Mouse (Mus musculus) adrenal gland, postnatal 4 days (tissue): ENCODE measurements around the gene Xpnpep3. TPM values are rescaled to one million over a fixed set of nuclear protein-coding genes. Genes with fewer than 3 reads are reported as not detected.
A peak's percentile ranks its signal among the peaks of the same experiment; 100 is the strongest.

Experiments used
- DNase-seq, 2 experiments: peaks; one replicate each; pipeline ENCODE4 v3.0.0; 2021 to 2022; ENCODE audit warnings: low spot score in 2 of 2, mixed read lengths in 2 of 2
- total RNA-seq, 2 experiments: library from RNA; stranded (reverse); gene quantifications; 2 replicates each; pipeline ENCODE4 v1.2.3; 2021

The Xpnpep3 gene
- total RNA-seq, 2 experiments from 2014 or later: 22.7 to 24.4 TPM

GRCm38 (mm10) chr15:81398189-81398588 is 1.7 kb upstream of the Xpnpep3 start:
- no peak for DNase-seq

- no peak for DNase-seq
Observed at GRCm38 (mm10) chr15:81399297-81399637, 671 bp upstream of the Xpnpep3 start.

GRCm38 (mm10) chr15:81405008-81405407 is 5.1 kb downstream of the Xpnpep3 start:
- DNase-seq: no peak

DNA sequence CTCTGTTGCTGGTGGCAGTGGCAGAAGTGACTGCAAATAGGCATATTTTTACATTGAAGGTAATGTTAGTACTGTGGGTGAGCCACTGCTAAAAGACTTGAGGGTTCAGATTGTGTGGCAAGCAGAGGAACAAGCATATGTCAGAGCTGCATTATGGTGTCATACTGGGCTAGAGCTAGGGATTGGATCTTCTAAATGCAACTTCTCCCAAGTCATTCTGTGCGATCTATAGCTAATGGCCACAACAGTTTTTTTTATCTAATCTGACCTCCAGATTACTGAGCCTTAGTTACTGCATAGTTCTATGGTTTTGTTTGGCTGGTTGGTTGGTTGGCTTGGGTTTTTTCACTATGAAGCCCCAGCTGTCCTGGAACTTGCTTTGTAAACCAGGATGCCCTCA is 8.3 kb downstream of the Xpnpep3 start, which contains the start of gene Dnajb7:
TSS of gene Dnajb7 (minus strand) at position 101 of the 400 bp plus-strand sequence.
- no peak for DNase-seq

- DNase-seq: peak in 1 of 2 experiments; percentile 33
Observed at GRCm38 (mm10) chr15:81416763-81417310, 16.9 kb downstream of the Xpnpep3 start.

- no peak for DNase-seq
Observed at GRCm38 (mm10) chr15:81418065-81418464, 18.1 kb downstream of the Xpnpep3 start.

GRCm38 (mm10) chr15:81421454-81421853 is 21.5 kb downstream of the Xpnpep3 start:
- no peak for DNase-seq

DNA sequence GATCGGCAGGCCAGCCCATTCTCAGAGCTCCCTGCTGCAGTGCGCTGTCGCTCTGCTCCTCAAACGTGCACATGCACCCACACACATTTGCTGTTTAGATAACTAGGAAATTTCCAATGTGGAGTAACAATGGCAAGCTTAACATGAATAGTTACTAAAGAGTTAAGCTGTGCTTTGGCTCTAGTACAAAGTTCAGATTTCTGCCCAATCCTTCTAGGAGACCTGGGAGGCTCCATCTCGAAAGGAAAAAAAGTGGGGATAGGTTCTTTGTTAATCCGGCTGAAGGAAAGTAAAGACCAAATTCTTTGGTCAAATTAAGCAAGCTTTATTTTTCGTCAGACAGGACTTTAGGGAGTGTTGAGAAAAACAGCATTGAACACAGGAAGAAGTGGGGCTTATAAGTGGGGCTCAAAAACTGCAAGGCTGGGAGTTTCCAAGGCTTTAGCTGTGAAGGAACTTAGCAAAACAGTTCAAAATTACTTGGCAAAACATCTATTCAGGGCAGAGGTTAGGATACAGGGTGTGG is 22.3 kb downstream of the Xpnpep3 start:
- no peak for DNase-seq

GRCm38 (mm10) chr15:81425311-81425710 is 25.4 kb downstream of the Xpnpep3 start:
- no peak for DNase-seq

GRCm38 (mm10) chr15:81427947-81428346 is 28.0 kb downstream of the Xpnpep3 start:
- DNase-seq: no peak

- DNase-seq: no peak
Observed at GRCm38 (mm10) chr15:81431195-81431594, 31.3 kb downstream of the Xpnpep3 start.

DNA sequence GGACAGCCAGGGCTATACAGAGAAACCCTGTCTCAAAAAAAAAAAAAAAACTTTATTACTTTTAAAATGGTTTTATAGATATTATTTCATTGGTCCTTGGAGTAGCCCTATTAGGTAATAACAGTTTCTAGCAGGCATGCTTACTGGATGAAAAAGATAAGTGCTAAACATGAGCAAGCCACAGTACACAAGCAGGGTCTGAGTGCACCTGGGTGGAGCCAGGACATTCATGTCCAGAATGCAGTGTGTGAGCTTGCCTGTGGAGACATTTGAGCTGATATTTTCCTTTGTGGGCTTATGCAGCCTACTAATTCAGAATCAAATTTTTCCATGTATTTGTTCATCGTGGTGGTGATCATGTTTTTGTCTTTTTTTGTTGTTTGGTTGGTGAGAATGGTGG is 38.4 kb downstream of the Xpnpep3 start:
- DNase-seq: no peak

GRCm38 (mm10) chr15:81439236-81439635 is 39.3 kb downstream of the Xpnpep3 start:
- no peak for DNase-seq

- DNase-seq: no peak
Observed at GRCm38 (mm10) chr15:81448463-81448862, 48.5 kb downstream of the Xpnpep3 start.

GRCm38 (mm10) chr15:81461523-81461922 is 61.6 kb downstream of the Xpnpep3 start:
- no peak for DNase-seq

GRCm38 (mm10) chr15:81465016-81465660 is 65.2 kb downstream of the Xpnpep3 start:
- no peak for DNase-seq

DNA sequence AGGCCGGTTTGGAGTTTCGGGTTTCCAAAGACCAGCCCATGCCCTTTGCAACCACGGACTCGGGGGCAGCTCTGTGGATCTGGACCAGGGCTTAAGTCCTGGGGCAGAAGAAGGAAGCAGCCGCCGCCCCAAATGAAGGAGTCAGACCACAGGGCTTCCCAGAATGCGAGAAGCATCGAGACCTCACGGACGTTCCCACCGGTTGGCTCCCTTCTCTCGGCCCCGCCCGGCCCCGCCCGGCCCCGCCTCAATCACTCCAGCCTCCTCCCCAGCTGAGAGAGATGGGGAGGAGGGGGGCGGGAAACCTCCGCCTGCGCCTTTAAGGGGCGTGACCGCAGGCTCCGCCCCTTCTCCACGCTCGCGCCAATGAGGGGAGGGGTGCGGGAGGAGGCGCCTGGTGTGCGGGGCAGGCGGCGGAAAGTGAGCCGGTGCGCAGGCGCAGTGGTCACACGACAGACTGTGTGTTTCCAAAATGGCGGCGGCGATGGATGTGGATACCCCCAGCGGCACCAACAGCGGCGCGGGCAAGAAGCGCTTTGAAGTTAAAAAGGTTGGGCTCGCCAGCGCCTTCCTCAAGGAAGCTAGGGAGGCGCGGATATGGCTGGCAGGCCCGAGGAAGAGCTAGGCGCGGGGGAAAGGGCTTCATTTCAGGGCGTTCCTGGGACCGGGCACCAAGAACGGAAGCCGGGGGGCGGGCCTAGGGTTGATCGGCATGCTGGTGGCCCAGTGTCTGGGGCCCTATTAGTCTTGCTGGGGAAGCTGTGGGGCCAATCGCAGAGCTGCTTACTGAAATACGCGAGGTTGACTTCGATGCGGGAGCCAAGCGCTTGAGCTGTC is 66.2 kb downstream of the Xpnpep3 start, which contains the start of gene Rbx1:
TSS of gene Rbx1 (plus strand) at position 396 of the 837 bp plus-strand sequence.
- peak; percentile 97 to 98 for DNase-seq

DNA sequence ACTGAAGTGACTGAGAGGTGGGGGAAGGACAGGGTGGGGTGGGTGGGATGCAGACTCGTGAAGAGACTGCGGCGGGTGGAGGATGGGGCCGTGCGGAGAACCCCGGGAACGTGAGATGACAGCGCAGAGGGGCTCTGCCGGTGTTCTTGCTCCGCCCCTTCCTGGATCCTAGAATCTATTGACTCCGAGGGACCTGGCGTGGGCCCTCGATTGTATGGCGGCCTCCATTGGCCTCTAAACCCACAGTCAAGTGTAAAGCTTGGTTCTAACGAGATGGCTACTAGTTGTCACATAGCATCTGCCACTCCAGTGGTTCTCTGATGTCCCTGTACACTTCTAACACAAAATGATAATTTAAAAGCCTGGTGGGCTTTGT is 66.8 kb downstream of the Xpnpep3 start:
- DNase-seq: no peak

GRCm38 (mm10) chr15:81470735-81471134 is 70.8 kb downstream of the Xpnpep3 start:
- DNase-seq: no peak

DNA sequence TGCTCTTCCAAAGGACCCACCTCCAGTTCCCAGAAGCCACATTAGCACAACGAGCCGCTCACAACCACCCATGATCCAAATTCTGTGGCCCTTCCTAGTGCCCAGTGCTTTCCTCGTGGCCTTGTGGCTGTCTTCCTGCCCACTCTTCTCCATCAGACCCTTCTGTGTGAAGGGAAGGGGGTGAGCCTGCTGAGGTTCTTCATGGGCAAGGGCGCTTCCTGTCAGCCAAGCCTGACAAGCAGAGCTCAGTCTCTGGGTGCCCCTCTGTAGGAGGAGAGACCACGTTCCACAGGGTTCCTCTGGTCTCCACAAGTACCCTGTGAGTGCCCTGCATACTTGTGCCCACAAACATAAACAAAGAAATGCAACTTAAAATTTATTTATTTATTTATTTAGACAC is 72.3 kb downstream of the Xpnpep3 start:
- DNase-seq: no peak

DNA sequence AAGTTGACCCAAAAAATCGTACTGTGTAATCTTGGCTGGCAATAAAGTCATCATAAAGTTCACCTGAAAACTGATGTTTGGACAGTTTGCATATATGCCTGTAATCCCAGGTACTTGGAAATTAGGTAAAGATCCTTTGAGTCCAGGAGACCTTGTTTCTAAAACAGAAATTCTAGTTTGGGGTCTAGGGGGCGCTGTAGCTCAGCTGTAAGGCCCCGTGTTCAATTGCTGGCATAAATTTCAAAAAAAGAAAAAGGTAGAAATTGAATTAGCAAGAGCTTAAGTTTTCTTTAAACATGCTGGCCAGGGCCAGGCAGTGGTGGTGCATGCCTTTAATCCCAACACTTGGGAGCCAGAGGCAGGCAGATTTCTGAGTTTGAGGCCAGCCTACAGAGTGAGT is 75.7 kb downstream of the Xpnpep3 start:
- DNase-seq: no peak

GRCm38 (mm10) chr15:81476597-81476996 is 76.7 kb downstream of the Xpnpep3 start:
- DNase-seq: no peak
